Mouse (Mus musculus): Measurements from ENCODE around the gene Ifitm7. TPM values are rescaled to one million over a fixed set of nuclear protein-coding genes. Genes with fewer than 3 reads are reported as not detected.
"Not testable (repeated sequence)": the region's sequence is repeated elsewhere in the genome, so short reads cannot be mapped to it uniquely, and the experiment has no call there.

Gene Ifitm7
- total RNA-seq, 2 experiments from 2014 or later: 0.22 TPM; not detected in 1

GRCm38 (mm10) chr16:13981726-13982125 is 5.0 kb downstream of the Ifitm7 start:
- ATAC-seq (ENCODE audit: poor library complexity, severe bottlenecking): not testable (repeated sequence)

- not testable (repeated sequence) for ATAC-seq (ENCODE audit: poor library complexity, severe bottlenecking)
These were observed 9.7 kb downstream of the Ifitm7 start for GRCm38 (mm10) chr16:13977026-13977425.

GRCm38 (mm10) chr16:13976358-13976896 is 10.3 kb downstream of the Ifitm7 start:
- ATAC-seq (ENCODE audit: poor library complexity, severe bottlenecking): not testable (repeated sequence)

DNA sequence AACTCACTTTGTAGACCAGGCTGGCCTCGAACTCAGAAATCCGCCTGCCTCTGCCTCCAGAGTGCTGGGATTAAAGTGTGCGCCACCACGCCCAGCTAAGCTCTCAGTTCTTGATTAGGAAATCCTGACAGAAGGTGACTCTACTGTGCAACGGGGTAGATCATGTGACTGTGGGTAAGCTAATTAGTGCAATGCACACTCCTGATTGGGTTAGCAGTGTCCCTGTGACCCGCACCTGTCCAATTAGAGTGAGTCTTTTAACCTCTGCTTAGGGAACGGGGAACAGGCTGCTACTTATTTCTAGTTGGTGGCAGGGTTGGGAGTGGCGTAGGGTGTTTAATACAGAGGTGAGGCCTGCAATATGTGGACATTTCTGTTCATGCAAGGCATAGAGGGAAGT is 14.6 kb downstream of the Ifitm7 start:
- no peak for ATAC-seq (ENCODE audit: poor library complexity, severe bottlenecking)

- ATAC-seq (ENCODE audit: poor library complexity, severe bottlenecking): no peak
These were observed 17.6 kb downstream of the Ifitm7 start for GRCm38 (mm10) chr16:13969096-13969495.

DNA sequence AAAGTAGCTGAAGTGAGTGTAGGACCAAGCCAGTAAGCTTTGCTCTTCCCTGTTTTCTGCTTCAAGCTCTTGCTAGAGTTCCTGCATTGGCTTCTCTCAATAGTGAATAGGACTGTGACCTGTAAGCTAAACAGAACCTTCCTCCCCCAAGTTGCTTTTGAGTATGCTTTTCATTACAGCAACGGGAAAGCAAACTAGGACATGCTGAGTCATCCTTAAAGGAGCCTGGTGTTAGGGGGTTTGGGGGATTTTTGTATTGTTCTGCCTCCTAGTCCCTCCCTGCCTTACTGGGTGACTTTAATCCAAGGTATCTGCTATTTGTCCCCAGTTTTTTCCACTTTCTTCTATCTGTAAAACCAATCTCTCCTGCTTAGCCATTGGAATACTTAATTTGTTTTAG is 24.6 kb downstream of the Ifitm7 start:
- no peak for ATAC-seq (ENCODE audit: poor library complexity, severe bottlenecking)

DNA sequence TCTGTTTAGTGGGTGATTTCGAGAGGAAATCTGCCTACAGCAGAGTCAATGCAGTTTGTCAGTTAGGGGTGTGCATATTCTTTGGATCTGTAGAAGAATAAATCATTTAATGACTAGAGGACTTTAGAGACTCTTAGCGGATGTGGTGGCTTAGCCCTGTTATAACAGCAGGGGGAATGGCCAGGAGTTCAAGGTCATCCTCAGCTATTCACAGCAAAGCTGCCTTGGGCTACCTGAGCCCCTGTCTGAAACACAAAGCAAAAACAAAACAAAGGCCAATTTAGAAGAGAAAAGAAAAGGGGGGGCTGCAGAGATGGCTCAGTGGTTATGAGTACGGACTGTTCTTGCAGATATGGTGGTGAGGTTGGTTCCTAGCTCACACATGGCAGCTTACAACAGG is 35.4 kb downstream of the Ifitm7 start:
- no peak for ATAC-seq (ENCODE audit: poor library complexity, severe bottlenecking)

GRCm38 (mm10) chr16:13946306-13946705 is 40.4 kb downstream of the Ifitm7 start:
- ATAC-seq (ENCODE audit: poor library complexity, severe bottlenecking): no peak

DNA sequence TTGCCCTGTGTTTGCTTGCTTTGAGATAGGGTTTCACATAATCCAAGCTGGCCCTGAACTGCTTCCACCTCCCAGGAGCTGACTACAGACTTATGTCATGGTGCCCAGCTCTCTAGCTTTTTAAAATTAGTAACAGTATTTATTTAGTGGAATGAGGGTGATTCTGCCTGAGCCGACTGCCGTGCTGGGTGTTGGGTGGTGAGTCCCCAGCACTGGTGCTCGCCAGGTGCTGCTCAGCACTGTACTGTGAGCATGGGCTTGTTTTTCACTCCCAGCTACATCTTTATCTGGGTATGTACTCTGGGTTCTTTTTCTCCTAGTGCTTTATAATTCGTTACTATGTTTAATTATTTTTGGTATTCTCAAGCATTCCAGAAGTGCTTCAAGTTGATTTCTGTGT is 41.5 kb downstream of the Ifitm7 start:
- ATAC-seq (ENCODE audit: poor library complexity, severe bottlenecking): no peak

GRCm38 (mm10) chr16:13944752-13945151 is 41.9 kb downstream of the Ifitm7 start:
- no peak for ATAC-seq (ENCODE audit: poor library complexity, severe bottlenecking)

GRCm38 (mm10) chr16:13944178-13944577 is 42.5 kb downstream of the Ifitm7 start:
- no peak for ATAC-seq (ENCODE audit: poor library complexity, severe bottlenecking)

GRCm38 (mm10) chr16:13940847-13941395 is 45.8 kb downstream of the Ifitm7 start:
- ATAC-seq (ENCODE audit: poor library complexity, severe bottlenecking): no peak

- no peak for ATAC-seq (ENCODE audit: poor library complexity, severe bottlenecking)
These were observed 46.4 kb downstream of the Ifitm7 start for GRCm38 (mm10) chr16:13940139-13940846.

Other genes starting within 250 kb of the Ifitm7 start
- gene Rrn3, start 206.2 kb downstream of the Ifitm7 start, total RNA-seq (2015): 14.5 and 16.3 TPM in 2 replicates
- 24.6 and 26.3 TPM in 2 replicates for gene Rrn3, start 206.2 kb downstream of the Ifitm7 start, total RNA-seq (2017)
- 93.7 and 107 TPM in 2 replicates for gene Ntan1, start 168.0 kb downstream of the Ifitm7 start, total RNA-seq (2015)
- gene Ntan1, start 168.0 kb downstream of the Ifitm7 start, total RNA-seq (2017): 72.4 and 80.9 TPM in 2 replicates
- 38.3 and 46.8 TPM in 2 replicates for gene Pdxdc1, start 83.8 kb downstream of the Ifitm7 start, total RNA-seq (2015)
- gene Pdxdc1, start 83.8 kb downstream of the Ifitm7 start, total RNA-seq (2017): 44.7 and 56.9 TPM in 2 replicates
- gene Mpv17l, start 83.7 kb downstream of the Ifitm7 start, total RNA-seq (2015): 0.87 and 1.7 TPM in 2 replicates
- gene Mpv17l, start 83.7 kb downstream of the Ifitm7 start, total RNA-seq (2017): 0.12 and 0.37 TPM in 2 replicates
- gene 2900011O08Rik, start 284 bp downstream of the Ifitm7 start, total RNA-seq (2015): not detected in 2 replicates
- not detected in 2 replicates for gene 2900011O08Rik, start 284 bp downstream of the Ifitm7 start, total RNA-seq (2017)
- 41.4 and 42.3 TPM in 2 replicates for gene Nde1, start 176.4 kb upstream of the Ifitm7 start, total RNA-seq (2015)
- 73.0 and 88.6 TPM in 2 replicates for gene Nde1, start 176.4 kb upstream of the Ifitm7 start, total RNA-seq (2017)
- gene Marf1, start 176.5 kb upstream of the Ifitm7 start, total RNA-seq (2015): 41.1 and 46.4 TPM in 2 replicates
- 27.9 and 34.8 TPM in 2 replicates for gene Marf1, start 176.5 kb upstream of the Ifitm7 start, total RNA-seq (2017)